Mouse (Mus musculus) forebrain, embryonic 13.5 days (tissue): ENCODE measurements around the gene Kifc1. TPM values are rescaled to one million over a fixed set of nuclear protein-coding genes. Genes with fewer than 3 reads are reported as not detected.

Experiments
- ATAC-seq: fragments of 200-750 bp; cut with Nextera tagmentation; 2 replicates; pipeline ENCODE4 v1.8.0; 2017
- H3K27ac ChIP-seq: fragments of 300-500 bp; sonication (generic); 2 replicates; pipeline ENCODE4 v1.5.1; 2015; ENCODE audit warnings: inconsistent platforms, mild to moderate bottlenecking, moderate library complexity
- H3K27me3 ChIP-seq: fragments of 300-500 bp; sonication (generic); 2 replicates; pipeline ENCODE4 v1.6.1; 2015; ENCODE audit warnings: mild to moderate bottlenecking, inconsistent platforms
- H3K36me3 ChIP-seq: fragments of 300-500 bp; sonication (generic); 2 replicates; pipeline ENCODE4 v1.6.1; 2015; ENCODE audit warnings: mild to moderate bottlenecking, inconsistent platforms; ENCODE audit not compliant: poor library complexity, severe bottlenecking
- H3K4me1 ChIP-seq: fragments of 300-500 bp; sonication (generic); 2 replicates; pipeline ENCODE4 v1.6.1; 2015; ENCODE audit warnings: inconsistent platforms
- H3K4me2 ChIP-seq: fragments of 300-500 bp; sonication (generic); 2 replicates; pipeline ENCODE4 v1.6.1; 2015; ENCODE audit warnings: inconsistent platforms, mild to moderate bottlenecking, moderate library complexity
- H3K4me3 ChIP-seq: fragments of 300-500 bp; sonication (generic); 2 replicates; pipeline ENCODE4 v1.5.1; 2015; ENCODE audit warnings: mild to moderate bottlenecking, inconsistent platforms
- H3K9ac ChIP-seq: fragments of 300-500 bp; sonication (generic); 2 replicates; pipeline ENCODE4 v1.6.1; 2015; ENCODE audit warnings: mild to moderate bottlenecking, inconsistent platforms
- H3K9me3 ChIP-seq: fragments of 300-500 bp; sonication (generic); replicated peaks from 2 replicates; pipeline ENCODE4 v1.6.1; 2016; ENCODE audit warnings: inconsistent platforms
- WGBS: fragments of 180-500 bp; shearing (Covaris S2); methylation state at CpG from one replicate; pipeline ENCODE4 v1.1.7; 2015; 5-methylcytosine and 5-hydroxymethylcytosine counted together
- polyA plus RNA-seq: library from polyadenylated mRNA; unstranded; fragments of >200 nt; fragmentation: Nextera tagmentation; extraction: Ambion mirVana; gene quantifications from 2 replicates; pipeline ENCODE4 v1.2.1, GENCODE M21; 2015

The Kifc1 gene
- polyA plus RNA-seq, 1 experiment from 2014 or later: 7.4 TPM

GRCm38 (mm10) chr17:33928251-33928947, 37.9 kb upstream of the Kifc1 start:
- no peak for ATAC-seq
- WGBS: 65% methylated on average over 21 of the region's 21 CpGs
- Histone ChIP-seq H3K4me2 (peak overlapping the region; percentile 99), H3K4me1 (peaks cover 29% of the 10 kb centered on the region), H3K27me3 (0 out of 2 replicates have a peak, but pooled peaks cover 2% of the 10 kb centered on the region), H3K9me3 (no peaks in the 10 kb centered on the region), H3K9ac (peak overlapping the region; percentile 94), H3K36me3 (peaks cover 29% of the 10 kb centered on the region), H3K27ac (no peak overlapping the region), H3K4me3 (peak overlapping the region; percentile 87)

GRCm38 (mm10) chr17:33926207-33926932, 35.9 kb upstream of the Kifc1 start:
- WGBS: 71% methylated on average over 17 of the region's 17 CpGs
- H3K27ac ChIP-seq: no peak overlapping the region
- no peaks in the 10 kb centered on the region for H3K9me3 ChIP-seq
- peaks cover 27% of the 10 kb centered on the region for H3K4me1 ChIP-seq
- H3K27me3 ChIP-seq: 0 out of 2 replicates have a peak, but pooled peaks cover under 1% of the 10 kb centered on the region
- no peak overlapping the region for H3K4me3 ChIP-seq
- no peak overlapping the region for H3K4me2 ChIP-seq
- peaks cover 13% of the 10 kb centered on the region; the same call in 1 of the 2 replicates for H3K36me3 ChIP-seq
- no peak overlapping the region for H3K9ac ChIP-seq
- ATAC-seq: no peak

- H3K4me1 ChIP-seq: peaks cover 25% of the 10 kb centered on the region
- no peak overlapping the region for H3K27ac ChIP-seq
- H3K9ac ChIP-seq: no peak overlapping the region
- no peaks in the 10 kb centered on the region for H3K9me3 ChIP-seq
- H3K4me3 ChIP-seq: no peak overlapping the region
- no peaks in the 10 kb centered on the region for H3K27me3 ChIP-seq
- H3K4me2 ChIP-seq: no peak overlapping the region
- 81% methylated on average over 21 of the region's 21 CpGs for WGBS
- H3K36me3 ChIP-seq: peaks cover 13% of the 10 kb centered on the region; the same call in 1 of the 2 replicates
- ATAC-seq: no peak
These were observed 35.1 kb upstream of the Kifc1 start for GRCm38 (mm10) chr17:33925406-33926116.

- no peaks in the 10 kb centered on the region for H3K27me3 ChIP-seq
- peaks cover 28% of the 10 kb centered on the region for H3K4me1 ChIP-seq
- H3K36me3 ChIP-seq: peaks cover 13% of the 10 kb centered on the region; the same call in 1 of the 2 replicates
- 88% methylated on average over 10 of the region's 10 CpGs for WGBS
- no peak overlapping the region for H3K4me3 ChIP-seq
- H3K4me2 ChIP-seq: no peak overlapping the region
- H3K27ac ChIP-seq: no peak overlapping the region
- ATAC-seq: no peak
- no peaks in the 10 kb centered on the region for H3K9me3 ChIP-seq
- H3K9ac ChIP-seq: no peak overlapping the region
These were observed 34.3 kb upstream of the Kifc1 start for GRCm38 (mm10) chr17:33924577-33925283.

GRCm38 (mm10) chr17:33921361-33921760, 30.9 kb upstream of the Kifc1 start:
- Histone ChIP-seq H3K9ac (no peak overlapping the region), H3K36me3 (peaks cover 20% of the 10 kb centered on the region), H3K27ac (no peak overlapping the region), H3K9me3 (no peaks in the 10 kb centered on the region), H3K4me3 (no peak overlapping the region), H3K4me2 (no peak overlapping the region), H3K27me3 (no peaks in the 10 kb centered on the region), H3K4me1 (peaks cover 40% of the 10 kb centered on the region)
- no peak for ATAC-seq
- 90% methylated on average over 7 of the region's 7 CpGs for WGBS

- peak; percentile 23; the same call in 1 of the 2 replicates for ATAC-seq
These were observed 30.0 kb upstream of the Kifc1 start for GRCm38 (mm10) chr17:33920282-33921097.

GRCm38 (mm10) chr17:33919351-33920281, 29.2 kb upstream of the Kifc1 start:
- Histone ChIP-seq H3K4me3 (peak overlapping the region; percentile 49), H3K9me3 (no peaks in the 10 kb centered on the region), H3K9ac (peak overlapping the region; percentile 72), H3K36me3 (peaks cover 18% of the 10 kb centered on the region), H3K4me2 (peak overlapping the region; percentile 83), H3K4me1 (peaks cover 50% of the 10 kb centered on the region), H3K27me3 (no peaks in the 10 kb centered on the region), H3K27ac (0 out of 2 replicates have a peak overlapping the region, but pooled peaks have one; percentile 35)
- WGBS: under 1% methylated on average over 52 of the region's 52 CpGs
- no peak for ATAC-seq

More at GRCm38 (mm10) chr17:33920282-33921097, 30.0 kb upstream of the Kifc1 start:
- no peak overlapping the region for H3K27ac ChIP-seq
- under 1% methylated on average over 36 of the region's 36 CpGs for WGBS
- peak overlapping the region; percentile 83 for H3K4me2 ChIP-seq
- H3K9ac ChIP-seq: peak overlapping the region; percentile 72
- H3K4me1 ChIP-seq: peaks cover 41% of the 10 kb centered on the region
- no peaks in the 10 kb centered on the region for H3K9me3 ChIP-seq
- H3K4me3 ChIP-seq: peak overlapping the region; percentile 49
- H3K36me3 ChIP-seq: peaks cover 13% of the 10 kb centered on the region
- H3K27me3 ChIP-seq: no peaks in the 10 kb centered on the region

GRCm38 (mm10) chr17:33918293-33919203, 28.1 kb upstream of the Kifc1 start:
- H3K27me3 ChIP-seq: no peaks in the 10 kb centered on the region
- H3K36me3 ChIP-seq: peaks cover 28% of the 10 kb centered on the region
- H3K9ac ChIP-seq: peak overlapping the region; percentile 72; the same call in 1 of the 2 replicates
- H3K4me3 ChIP-seq: peak overlapping the region; percentile 49
- no peak for ATAC-seq
- peak overlapping the region; percentile 83 for H3K4me2 ChIP-seq
- no peak overlapping the region for H3K27ac ChIP-seq
- 62% methylated on average over 36 of the region's 37 CpGs for WGBS
- no peaks in the 10 kb centered on the region for H3K9me3 ChIP-seq
- peaks cover 57% of the 10 kb centered on the region for H3K4me1 ChIP-seq

GRCm38 (mm10) chr17:33917656-33918292, 27.3 kb upstream of the Kifc1 start:
- H3K4me1 ChIP-seq: peaks cover 57% of the 10 kb centered on the region
- H3K9me3 ChIP-seq: no peaks in the 10 kb centered on the region
- H3K4me3 ChIP-seq: no peak overlapping the region
- no peak overlapping the region for H3K27ac ChIP-seq
- ATAC-seq: no peak
- no peak overlapping the region for H3K9ac ChIP-seq
- 88% methylated on average over 18 of the region's 18 CpGs for WGBS
- H3K4me2 ChIP-seq: peak overlapping the region; percentile 0; the same call in 1 of the 2 replicates
- no peaks in the 10 kb centered on the region for H3K27me3 ChIP-seq
- peaks cover 34% of the 10 kb centered on the region for H3K36me3 ChIP-seq
